Mouse (Mus musculus): ENCODE data around the gene Ntsr1.

Ntsr1 gene

DNA sequence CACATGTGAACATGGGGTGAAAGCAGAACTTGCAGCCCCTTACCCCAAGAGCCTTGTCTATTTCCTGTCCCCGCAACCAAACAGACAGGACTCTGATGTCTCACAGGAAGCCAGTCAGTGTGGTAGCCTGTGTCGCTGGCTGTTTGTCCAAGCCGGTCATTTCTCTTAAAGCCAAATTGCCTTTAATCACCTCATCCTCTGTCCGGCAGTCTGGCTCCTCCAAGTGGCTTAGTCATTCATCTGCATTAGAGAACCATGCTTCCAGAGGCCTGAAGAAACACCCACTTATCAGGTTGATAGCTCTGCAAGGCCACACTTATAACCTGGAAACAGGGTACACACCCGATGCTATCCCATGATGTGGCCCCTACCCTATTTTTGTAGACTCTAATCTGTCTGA, 62.4 kb downstream of the Ntsr1 start:
- DNase-seq (ENCODE audit: low spot score in 2 of 2): no peak

DNA sequence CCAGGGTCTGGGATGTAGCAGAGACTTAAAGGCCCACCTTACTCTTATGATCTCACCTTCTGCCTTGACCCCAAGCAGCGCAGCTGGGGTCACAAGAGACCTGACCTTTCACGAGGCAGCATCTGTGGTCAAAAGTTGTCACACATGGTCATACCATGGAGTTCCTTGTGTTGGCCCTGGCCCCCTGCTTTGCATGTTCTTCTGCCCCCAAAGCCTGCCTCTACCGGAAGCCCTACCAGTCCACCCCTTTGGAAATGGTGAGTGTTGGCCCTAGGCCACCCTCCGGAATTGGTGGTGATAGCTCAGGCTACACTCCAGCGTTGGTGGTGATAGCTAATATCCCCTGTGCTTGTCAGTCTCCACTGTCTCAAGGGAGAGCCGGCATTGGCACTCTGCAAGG, 63.5 kb downstream of the Ntsr1 start:
- no peak for DNase-seq (ENCODE audit: low spot score in 2 of 2)

DNA sequence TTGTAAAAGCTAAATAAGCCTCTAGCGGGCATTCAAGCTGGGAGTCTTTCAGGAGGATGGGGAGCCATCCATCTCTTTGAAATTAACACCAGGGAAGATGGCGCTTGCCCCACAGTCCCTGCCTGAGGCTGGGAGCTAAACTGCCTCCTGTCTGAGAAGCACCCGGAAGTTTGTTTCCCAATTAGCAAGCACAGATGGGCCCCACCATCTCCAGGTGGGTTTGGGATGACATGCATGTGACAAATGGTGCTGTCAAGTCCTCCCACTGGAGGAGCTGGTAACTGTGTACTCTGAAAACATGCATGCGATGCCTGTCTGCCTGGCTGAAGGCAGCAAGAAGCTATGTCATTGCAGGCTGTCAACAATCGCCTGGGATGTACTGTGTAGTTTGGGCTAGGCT, 64.1 kb downstream of the Ntsr1 start:
- DNase-seq (ENCODE audit: low spot score in 2 of 2): no peak

DNA sequence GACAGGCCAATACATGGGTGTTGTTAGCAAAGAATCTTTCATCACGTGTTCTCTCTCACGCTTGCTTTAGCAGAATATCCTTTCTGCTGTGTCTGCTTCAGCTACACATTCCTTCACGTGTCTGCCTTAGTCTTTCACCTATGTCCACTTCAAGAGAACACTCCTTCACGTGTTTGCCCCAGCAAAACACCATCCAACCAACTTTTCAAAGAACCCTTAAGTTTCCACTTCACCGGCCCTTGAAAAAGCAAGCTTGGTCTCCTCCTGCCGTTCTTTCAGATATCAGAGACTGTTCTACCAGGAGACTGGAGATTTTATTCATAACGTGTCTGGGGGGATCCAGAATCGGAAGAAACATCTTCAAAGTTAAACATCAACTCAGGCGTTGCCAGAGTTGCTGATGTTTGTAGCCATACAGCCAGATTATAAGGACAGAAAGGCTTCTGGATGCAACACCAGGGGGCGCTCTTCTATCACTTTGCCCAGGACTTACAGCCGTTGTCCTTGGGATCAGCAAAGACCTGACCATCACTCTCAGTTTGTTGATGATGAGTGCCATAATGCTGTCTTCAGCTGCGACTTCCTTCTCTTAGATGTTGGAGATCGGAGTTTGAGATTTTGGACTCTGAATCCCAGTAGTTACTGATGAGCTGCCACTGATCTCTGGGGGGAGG, 66.6 kb downstream of the Ntsr1 start:
- no peak for DNase-seq (ENCODE audit: low spot score in 2 of 2)

- no peak for DNase-seq (ENCODE audit: low spot score in 2 of 2)
Measured at GRCm38 (mm10) chr2:180569028-180569643, 69.4 kb downstream of the Ntsr1 start.

- no peak for DNase-seq (ENCODE audit: low spot score in 2 of 2)
Measured at GRCm38 (mm10) chr2:180576482-180576881, 76.7 kb downstream of the Ntsr1 start.

GRCm38 (mm10) chr2:180578686-180579085, 78.9 kb downstream of the Ntsr1 start:
- DNase-seq (ENCODE audit: low spot score in 2 of 2): peak in 1 of 2 experiments; percentile 34

GRCm38 (mm10) chr2:180581002-180581401, 81.2 kb downstream of the Ntsr1 start, which contains the start of gene Mrgbp:
Gene Mrgbp (plus strand): TSS chr2:180581304.
- no peak for DNase-seq (ENCODE audit: low spot score in 2 of 2)

DNA sequence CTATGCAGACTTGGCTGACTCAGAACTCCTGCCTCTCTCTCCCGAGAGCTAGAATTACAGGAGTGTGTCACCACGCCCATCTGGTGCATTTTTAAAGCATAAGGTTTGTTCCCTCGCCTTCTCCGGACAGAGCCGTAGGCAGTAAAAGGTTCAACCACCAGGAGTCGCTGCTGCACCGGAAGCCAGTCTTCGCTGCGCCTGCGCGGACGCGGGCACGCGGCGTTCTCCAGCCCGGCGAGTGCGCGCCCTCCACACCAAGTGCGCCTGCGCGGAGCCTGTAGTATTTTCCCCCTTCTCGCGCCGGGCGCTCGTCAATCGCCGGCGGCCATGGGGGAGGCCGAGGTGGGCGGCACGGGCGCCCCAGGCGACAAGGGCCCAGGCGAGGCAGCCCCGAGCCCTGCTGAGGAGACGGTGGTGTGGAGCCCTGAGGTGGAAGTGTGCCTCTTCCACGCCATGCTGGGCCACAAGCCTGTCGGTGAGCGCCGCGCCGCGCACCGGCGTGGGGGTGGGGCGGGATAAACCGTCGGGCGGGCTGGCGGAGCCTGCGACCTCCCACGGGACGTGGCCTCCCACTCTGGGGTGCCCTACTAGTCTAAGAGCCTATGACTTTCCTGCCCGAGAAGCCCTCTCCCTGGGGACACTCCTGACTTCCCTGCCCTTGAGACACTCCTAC, 82.8 kb downstream of the Ntsr1 start:
- peak; percentile 92 to 93 for DNase-seq (ENCODE audit: low spot score in 2 of 2)

- no peak for DNase-seq (ENCODE audit: low spot score in 2 of 2)
Measured at GRCm38 (mm10) chr2:180583154-180583507, 83.4 kb downstream of the Ntsr1 start.

DNA sequence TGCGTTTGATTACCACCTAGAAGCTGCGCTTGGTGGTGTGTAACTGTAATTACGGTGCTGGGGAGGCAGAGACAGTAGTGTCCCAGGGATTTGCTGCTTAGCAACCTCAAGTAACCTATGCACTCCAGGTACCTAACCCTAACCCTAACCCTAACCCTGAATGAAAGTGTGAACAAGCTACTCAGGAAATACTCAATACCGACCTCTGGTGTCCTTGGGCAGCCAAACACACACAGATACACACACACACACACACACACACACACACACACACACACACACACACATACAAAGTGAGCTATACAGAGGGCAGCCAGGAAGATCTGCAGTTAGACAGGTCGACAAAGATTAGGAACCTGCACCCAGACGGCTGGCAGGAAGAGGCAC, 89.0 kb downstream of the Ntsr1 start:
- no peak for DNase-seq (ENCODE audit: low spot score in 2 of 2)

GRCm38 (mm10) chr2:180589123-180589831, 89.5 kb downstream of the Ntsr1 start, which contains the start of gene Ogfr:
Gene Ogfr (plus strand): TSS chr2:180589245.
- DNase-seq (ENCODE audit: low spot score in 2 of 2): peak; percentile 70 to 75

All from right cerebral cortex, postnatal 36 days (tissue).